Mouse (Mus musculus): ENCODE measurements around the gene Bola1.
"Not testable (repeated sequence)": the region's sequence is repeated elsewhere in the genome, so short reads cannot be mapped to it uniquely, and the experiment has no call there.

Bola1 gene

GRCm38 (mm10) chr3:96247356-96248140 is 28.0 kb upstream of the Bola1 start:
- no peak for DNase-seq (ENCODE audit: low spot score)

- not testable (repeated sequence) for DNase-seq (ENCODE audit: low spot score)
Observed at GRCm38 (mm10) chr3:96246427-96246856, 26.9 kb upstream of the Bola1 start, which contains the start of gene Hist2h3c1. Gene Hist2h3c1 (plus strand): TSS chr3:96246685.

- DNase-seq (ENCODE audit: low spot score), result not testable (repeated sequence)
Observed at GRCm38 (mm10) chr3:96246018-96246417, 26.5 kb upstream of the Bola1 start.

GRCm38 (mm10) chr3:96245003-96245886 is 25.7 kb upstream of the Bola1 start, which contains the start of gene Hist2h2aa1:
Gene Hist2h2aa1 (plus strand): TSS chr3:96245497.
- DNase-seq (ENCODE audit: low spot score), result peak; percentile 76

- DNase-seq (ENCODE audit: low spot score), result no peak
Observed at GRCm38 (mm10) chr3:96243921-96244572, 24.5 kb upstream of the Bola1 start.

GRCm38 (mm10) chr3:96240799-96241197 is 21.3 kb upstream of the Bola1 start:
- DNase-seq (ENCODE audit: low spot score), result no peak

GRCm38 (mm10) chr3:96239949-96240798 is 20.7 kb upstream of the Bola1 start, which contains the start of gene Hist2h2aa2:
Gene Hist2h2aa2 (minus strand): TSS chr3:96240276.
- peak; percentile 93 for DNase-seq (ENCODE audit: low spot score)

GRCm38 (mm10) chr3:96238954-96239793 is 19.7 kb upstream of the Bola1 start, which contains the start of gene Hist2h3c2:
Gene Hist2h3c2 (minus strand): TSS chr3:96239127.
- peak; percentile 62 for DNase-seq (ENCODE audit: low spot score)

GRCm38 (mm10) chr3:96237904-96238511 is 18.5 kb upstream of the Bola1 start:
- no peak for DNase-seq (ENCODE audit: low spot score)

GRCm38 (mm10) chr3:96237335-96237903 is 17.9 kb upstream of the Bola1 start:
- no peak for DNase-seq (ENCODE audit: low spot score)

- no peak for DNase-seq (ENCODE audit: low spot score)
Observed at GRCm38 (mm10) chr3:96236834-96237334, 17.4 kb upstream of the Bola1 start.

- DNase-seq (ENCODE audit: low spot score), result no peak
Observed at GRCm38 (mm10) chr3:96235836-96236235, 16.3 kb upstream of the Bola1 start.

- DNase-seq (ENCODE audit: low spot score), result no peak
Observed at GRCm38 (mm10) chr3:96234914-96235313, 15.4 kb upstream of the Bola1 start.

- no peak for DNase-seq (ENCODE audit: low spot score)
Observed at GRCm38 (mm10) chr3:96231758-96232120, 12.2 kb upstream of the Bola1 start.

- no peak for DNase-seq (ENCODE audit: low spot score)
Observed at GRCm38 (mm10) chr3:96230910-96231757, 11.6 kb upstream of the Bola1 start.

GRCm38 (mm10) chr3:96230404-96230803 is 10.9 kb upstream of the Bola1 start:
- DNase-seq (ENCODE audit: low spot score), result no peak

GRCm38 (mm10) chr3:96228828-96229227 is 9.3 kb upstream of the Bola1 start:
- DNase-seq (ENCODE audit: low spot score), result no peak
